Mouse (Mus musculus): ENCODE measurements around the gene Gm20388. TPM values are rescaled to one million over a fixed set of nuclear protein-coding genes. Genes with fewer than 3 reads are reported as not detected.

The Gm20388 gene
- total and polyA plus RNA-seq, 2 experiments from 2014 or later = 51.3 TPM; not detected in 1

GRCm38 (mm10) chr8:123874324-123874723 lies 3963.7 kb downstream of the Gm20388 start:
- ATAC-seq (no peak), DNase-seq (no peak)
- WGBS = 75% methylated on average over 11 of the region's 11 CpGs
- Histone ChIP-seq H3K9me3 (ENCODE audit: low read length) (no peaks in the 10 kb centered on the region), H3K4me1 (ENCODE audit: insufficient read depth) (no peaks in the 10 kb centered on the region), H3K4me2 (ENCODE audit: low read depth) (no peak overlapping the region), H3K9ac (no peak overlapping the region), H3K36me3 (ENCODE audit: insufficient read depth) (no peaks in the 10 kb centered on the region), H3K4me3 (ENCODE audit: low read depth, low read length) (no peak overlapping the region), H3K27me3 (ENCODE audit: insufficient read depth, low read length) (no peaks in the 10 kb centered on the region), H3K27ac (ENCODE audit: low read depth, low read length) (no peak overlapping the region)
- TF ChIP-seq CTCF (IDR thresholded peaks at IDR 0.05; ENCODE audit: low read depth) = no peak

DNA sequence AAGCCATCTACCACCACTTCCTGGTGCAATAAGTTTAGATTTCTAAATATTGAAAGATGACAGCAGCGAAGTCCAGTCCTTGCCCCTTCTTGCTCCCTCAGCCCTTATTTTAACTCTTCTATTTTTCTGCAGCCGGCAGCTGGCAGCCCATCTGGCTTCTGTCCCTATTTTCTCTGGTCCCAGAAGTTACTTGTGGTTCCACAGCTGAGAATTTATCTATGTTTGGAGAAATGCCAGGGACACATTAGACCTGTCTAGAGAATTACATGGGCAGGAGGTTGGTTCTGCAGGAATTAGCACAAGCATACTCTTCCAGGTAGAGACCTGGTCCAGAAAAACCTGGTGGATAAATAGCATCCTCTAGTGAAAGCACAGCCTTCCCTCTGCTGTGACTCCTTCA lies 3967.2 kb downstream of the Gm20388 start:
- WGBS = 71% methylated on average over 2 of the region's 2 CpGs
- Histone ChIP-seq H3K36me3 (ENCODE audit: insufficient read depth) (no peaks in the 10 kb centered on the region), H3K9me3 (ENCODE audit: low read length) (no peaks in the 10 kb centered on the region), H3K4me2 (ENCODE audit: low read depth) (no peak overlapping the region), H3K27me3 (ENCODE audit: insufficient read depth, low read length) (no peaks in the 10 kb centered on the region), H3K27ac (ENCODE audit: low read depth, low read length) (no peak overlapping the region), H3K4me1 (ENCODE audit: insufficient read depth) (no peaks in the 10 kb centered on the region), H3K4me3 (ENCODE audit: low read depth, low read length) (no peak overlapping the region), H3K9ac (no peak overlapping the region)
- ATAC-seq = no peak
- no peak for TF ChIP-seq CTCF (IDR thresholded peaks at IDR 0.05; ENCODE audit: low read depth)
- DNase-seq = no peak

- WGBS = 52% methylated on average over 10 of the region's 10 CpGs
- TF ChIP-seq CTCF (IDR thresholded peaks at IDR 0.05; ENCODE audit: low read depth) = no peak
- peak; percentile 55 for DNase-seq
These were observed 3969.6 kb downstream of the Gm20388 start for GRCm38 (mm10) chr8:123880271-123880670.

DNA sequence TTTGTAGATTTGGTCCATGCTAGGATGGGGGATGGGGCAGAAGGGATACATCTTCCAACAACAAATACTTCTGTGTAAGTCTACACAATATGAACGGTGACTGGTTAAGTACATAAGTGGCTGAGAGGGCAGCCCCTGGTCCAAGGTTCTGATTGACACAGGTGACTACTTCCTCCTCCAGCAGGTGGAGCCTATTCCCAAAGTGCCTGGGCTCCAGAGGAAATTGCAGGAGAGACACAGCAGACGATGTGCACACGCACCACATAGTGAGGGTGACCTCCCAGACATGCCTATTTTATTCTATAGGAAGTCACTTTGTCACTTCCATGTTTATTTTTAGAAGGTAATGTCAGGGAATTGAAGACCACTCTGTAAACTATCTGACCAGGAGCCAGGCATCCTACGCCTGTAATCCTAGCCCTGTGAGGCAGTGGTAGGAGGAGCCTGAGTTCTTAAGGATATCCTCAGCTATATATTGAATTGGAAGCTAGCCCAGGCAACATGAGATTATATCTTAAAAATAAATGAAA lies 3970.2 kb downstream of the Gm20388 start:
- ATAC-seq (no peak), DNase-seq (no peak)
- Histone ChIP-seq H3K9ac (no peak overlapping the region), H3K36me3 (ENCODE audit: insufficient read depth) (no peaks in the 10 kb centered on the region), H3K4me2 (ENCODE audit: low read depth) (no peak overlapping the region), H3K27ac (ENCODE audit: low read depth, low read length) (no peak overlapping the region), H3K9me3 (ENCODE audit: low read length) (no peaks in the 10 kb centered on the region), H3K4me3 (ENCODE audit: low read depth, low read length) (no peak overlapping the region), H3K4me1 (ENCODE audit: insufficient read depth) (peaks cover 13% of the 10 kb centered on the region), H3K27me3 (ENCODE audit: insufficient read depth, low read length) (no peaks in the 10 kb centered on the region)
- 0 out of 2 replicates have a peak, but pooled peaks have one; percentile 12 for TF ChIP-seq CTCF (IDR thresholded peaks at IDR 0.05; ENCODE audit: low read depth)
- 58% methylated on average over 4 of the region's 4 CpGs for WGBS

More at GRCm38 (mm10) chr8:123880271-123880670, 3969.6 kb downstream of the Gm20388 start:
- no peak for ATAC-seq
- Histone ChIP-seq H3K27me3 (ENCODE audit: insufficient read depth, low read length) (no peaks in the 10 kb centered on the region), H3K4me2 (ENCODE audit: low read depth) (no peak overlapping the region), H3K36me3 (ENCODE audit: insufficient read depth) (no peaks in the 10 kb centered on the region), H3K9ac (no peak overlapping the region), H3K9me3 (ENCODE audit: low read length) (no peaks in the 10 kb centered on the region), H3K4me1 (ENCODE audit: insufficient read depth) (peaks cover 13% of the 10 kb centered on the region), H3K4me3 (ENCODE audit: low read depth, low read length) (no peak overlapping the region), H3K27ac (ENCODE audit: low read depth, low read length) (no peak overlapping the region)

DNA sequence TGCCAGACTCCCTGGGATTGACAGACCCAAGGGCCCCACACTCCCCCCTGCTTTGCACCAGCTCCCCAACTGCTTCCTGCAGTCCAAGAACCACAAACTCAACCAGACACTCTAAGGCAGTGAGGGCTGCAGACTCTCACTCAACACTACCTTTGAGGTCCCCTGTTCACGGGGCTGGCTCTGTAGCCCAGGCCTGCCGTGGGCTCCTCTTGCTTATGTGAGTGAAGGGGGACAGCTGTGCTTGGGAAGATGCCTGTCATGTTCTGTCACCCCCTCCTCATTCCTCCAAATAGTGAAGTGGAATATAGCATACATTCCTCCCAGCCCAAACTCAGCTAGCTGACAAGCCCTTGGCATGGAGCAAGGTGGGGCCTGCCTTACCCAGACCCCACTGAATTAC lies 3971.8 kb downstream of the Gm20388 start:
- DNase-seq (no peak), ATAC-seq (no peak)
- H3K9me3 ChIP-seq (ENCODE audit: low read length) = no peaks in the 10 kb centered on the region
- no peak for TF ChIP-seq CTCF (IDR thresholded peaks at IDR 0.05; ENCODE audit: low read depth)
- no peak overlapping the region for H3K4me3 ChIP-seq (ENCODE audit: low read depth, low read length)
- H3K27me3 ChIP-seq (ENCODE audit: insufficient read depth, low read length) = no peaks in the 10 kb centered on the region
- H3K36me3 ChIP-seq (ENCODE audit: insufficient read depth) = no peaks in the 10 kb centered on the region
- H3K27ac ChIP-seq (ENCODE audit: low read depth, low read length) = no peak overlapping the region
- WGBS = 89% methylated on average over 2 of the region's 2 CpGs
- H3K4me1 ChIP-seq (ENCODE audit: insufficient read depth) = peaks cover 13% of the 10 kb centered on the region
- H3K9ac ChIP-seq = no peak overlapping the region
- no peak overlapping the region for H3K4me2 ChIP-seq (ENCODE audit: low read depth)

DNA sequence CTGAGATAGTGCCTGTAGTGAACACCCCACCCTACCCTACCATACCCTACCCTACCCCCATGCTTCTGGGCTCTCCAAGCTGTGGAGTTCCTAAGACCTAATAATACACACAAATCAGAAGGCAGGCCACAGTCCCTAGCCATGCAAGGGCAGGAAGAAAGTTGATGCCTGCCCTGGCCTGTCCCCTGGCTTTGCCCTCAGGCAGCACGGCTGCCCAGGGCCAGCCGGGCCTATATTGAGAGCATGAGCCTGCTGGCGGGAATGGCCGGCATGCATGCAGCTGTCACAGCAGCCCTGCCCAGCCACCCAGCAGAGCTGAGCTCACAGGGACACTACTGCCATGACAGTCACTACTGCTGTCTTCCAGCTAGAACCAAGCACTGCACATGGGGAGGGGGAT lies 3972.5 kb downstream of the Gm20388 start:
- 74% methylated on average over 4 of the region's 4 CpGs for WGBS
- no peaks in the 10 kb centered on the region for H3K9me3 ChIP-seq (ENCODE audit: low read length)
- H3K36me3 ChIP-seq (ENCODE audit: insufficient read depth) = no peaks in the 10 kb centered on the region
- H3K4me2 ChIP-seq (ENCODE audit: low read depth) = no peak overlapping the region
- H3K27me3 ChIP-seq (ENCODE audit: insufficient read depth, low read length) = no peaks in the 10 kb centered on the region
- no peak for ATAC-seq
- TF ChIP-seq CTCF (IDR thresholded peaks at IDR 0.05; ENCODE audit: low read depth) = no peak
- H3K27ac ChIP-seq (ENCODE audit: low read depth, low read length) = no peak overlapping the region
- DNase-seq = no peak
- H3K9ac ChIP-seq = no peak overlapping the region
- no peak overlapping the region for H3K4me3 ChIP-seq (ENCODE audit: low read depth, low read length)
- peaks cover 13% of the 10 kb centered on the region for H3K4me1 ChIP-seq (ENCODE audit: insufficient read depth)

GRCm38 (mm10) chr8:123884721-123885565 lies 3974.3 kb downstream of the Gm20388 start:
- Histone ChIP-seq H3K27ac (ENCODE audit: low read depth, low read length) (peak overlapping the region; percentile 85), H3K27me3 (ENCODE audit: insufficient read depth, low read length) (peaks cover 5% of the 10 kb centered on the region; the same call in 1 of the 2 replicates), H3K9ac (peak overlapping the region; percentile 47), H3K36me3 (ENCODE audit: insufficient read depth) (no peaks in the 10 kb centered on the region), H3K4me1 (ENCODE audit: insufficient read depth) (peaks cover 13% of the 10 kb centered on the region), H3K9me3 (ENCODE audit: low read length) (no peaks in the 10 kb centered on the region), H3K4me2 (ENCODE audit: low read depth) (peak overlapping the region; percentile 36), H3K4me3 (ENCODE audit: low read depth, low read length) (no peak overlapping the region)
- WGBS = 6% methylated on average over 12 of the region's 14 CpGs
- 0 out of 2 replicates have a peak, but pooled peaks have one; percentile 12 for TF ChIP-seq CTCF (IDR thresholded peaks at IDR 0.05; ENCODE audit: low read depth)
- DNase-seq (peak; percentile 84), ATAC-seq (peak; percentile 95)

All from forebrain, postnatal 0 days (tissue).